Mouse (Mus musculus) MEL (cell line): ENCODE data around the gene Hspg2. TPM values are rescaled to one million over a fixed set of nuclear protein-coding genes. Genes with fewer than 3 reads are reported as not detected.

Source experiments
- DNase-seq: peaks from one replicate; pipeline ENCODE4 v3.0.0; 2011; ENCODE audit warnings: low read depth, low spot score
- H3K27ac ChIP-seq: 2 replicates; pipeline ENCODE4 v1.5.1; 2012; ENCODE audit warnings: low read depth, mild to moderate bottlenecking, control low read depth, low read length, moderate library complexity; ENCODE audit not compliant: control insufficient read depth
- H3K27me3 ChIP-seq, 2 experiments: fragments of 150-350 bp in 1 of 2; sonication (generic) in 1 of 2; 2 replicates each; pipeline ENCODE4 v1.6.1; 2012; ENCODE audit warnings: low read length in 2 of 2, mild to moderate bottlenecking in 2 of 2, improper control_type of control experiment in 1 of 2, moderate library complexity in 1 of 2; ENCODE audit not compliant: insufficient read depth in 2 of 2, control insufficient read depth in 1 of 2
- H3K36me3 ChIP-seq, 2 experiments: 2 replicates each; pipeline ENCODE4 v1.6.1; 2012 to 2014; ENCODE audit warnings: low read length in 2 of 2, improper control_type of control experiment in 1 of 2, inconsistent platforms in 1 of 2, mild to moderate bottlenecking in 1 of 2; ENCODE audit not compliant: insufficient read depth in 2 of 2, control insufficient read depth in 1 of 2
- H3K4me1 ChIP-seq, 2 experiments: fragments of 150-350 bp in 1 of 2; sonication (generic) in 1 of 2; 2 replicates each; pipeline ENCODE4 v1.6.1; 2012; ENCODE audit warnings: low read length in 2 of 2, improper control_type of control experiment in 1 of 2, mild to moderate bottlenecking in 1 of 2; ENCODE audit not compliant: insufficient read depth in 2 of 2, control insufficient read depth in 1 of 2
- H3K4me3 ChIP-seq, 2 experiments: fragments of 150-350 bp in 1 of 2; sonication (generic) in 1 of 2; 2 replicates each; pipeline ENCODE4 v1.5.1; 2012; ENCODE audit warnings: low read depth in 2 of 2, low read length in 2 of 2, mild to moderate bottlenecking in 2 of 2, moderate library complexity in 2 of 2, control low read depth in 1 of 2, improper control_type of control experiment in 1 of 2; ENCODE audit not compliant: control insufficient read depth in 1 of 2, insufficient read depth in 1 of 2
- H3K79me2 ChIP-seq: 2 replicates; pipeline ENCODE4 v1.6.1; 2012; ENCODE audit warnings: mild to moderate bottlenecking, low read length, moderate library complexity; ENCODE audit not compliant: control insufficient read depth, poor library complexity, insufficient read depth
- H3K9ac ChIP-seq: 2 replicates; pipeline ENCODE4 v1.6.1; 2012; ENCODE audit warnings: low read depth, mild to moderate bottlenecking, control low read depth, low read length, moderate library complexity; ENCODE audit not compliant: control insufficient read depth, poor library complexity, severe bottlenecking
- H3K9me3 ChIP-seq: fragments of 150-350 bp; sonication (generic); replicated peaks from 2 replicates; pipeline ENCODE4 v1.6.1; 2012; ENCODE audit warnings: mild to moderate bottlenecking, low read length, improper control_type of control experiment, moderate library complexity; ENCODE audit not compliant: insufficient read depth
- BHLHE40 ChIP-seq: IDR thresholded peaks from 2 replicates; pipeline ENCODE4 v1.6.1; 2012; ENCODE audit warnings: low read depth, mild to moderate bottlenecking, inconsistent platforms, low read length, improper control_type of control experiment, borderline replicate concordance
- CHD2 ChIP-seq: IDR thresholded peaks from 2 replicates; pipeline ENCODE4 v1.6.1; 2011; ENCODE audit warnings: low read length, improper control_type of control experiment
- E2F4 ChIP-seq: IDR thresholded peaks from 2 replicates; pipeline ENCODE4 v1.6.1; 2011; ENCODE audit warnings: low read depth, low read length, improper control_type of control experiment, borderline replicate concordance
- ELF1 ChIP-seq: IDR thresholded peaks from 2 replicates; pipeline ENCODE4 v1.6.1; 2014; ENCODE audit warnings: low read depth, mild to moderate bottlenecking, inconsistent platforms, low read length, improper control_type of control experiment, moderate library complexity
- GABPA ChIP-seq: IDR thresholded peaks from 2 replicates; pipeline ENCODE4 v1.6.1; 2012; ENCODE audit warnings: low read depth, mild to moderate bottlenecking, inconsistent platforms, low read length, improper control_type of control experiment, moderate library complexity
- GATA1 ChIP-seq: IDR thresholded peaks from 2 replicates; pipeline ENCODE4 v1.6.1; 2011; ENCODE audit warnings: low read depth, low read length, improper control_type of control experiment
- HCFC1 ChIP-seq: IDR thresholded peaks from 2 replicates; pipeline ENCODE4 v1.6.1; 2012; ENCODE audit warnings: low read depth, mild to moderate bottlenecking, inconsistent platforms, low read length, improper control_type of control experiment, moderate library complexity
- MEF2A ChIP-seq: IDR thresholded peaks from 2 replicates; pipeline ENCODE4 v1.6.1; 2014; ENCODE audit warnings: low read depth, mild to moderate bottlenecking, inconsistent platforms, low read length, improper control_type of control experiment; ENCODE audit not compliant: poor library complexity, insufficient replicate concordance, severe bottlenecking; ENCODE audit errors: extremely low read depth
- MXI1 ChIP-seq: IDR thresholded peaks from 2 replicates; pipeline ENCODE4 v1.6.1; 2011; ENCODE audit warnings: mild to moderate bottlenecking, low read depth, low read length, improper control_type of control experiment
- MYB ChIP-seq: IDR thresholded peaks from 2 replicates; pipeline ENCODE4 v1.6.1; 2011; ENCODE audit warnings: mild to moderate bottlenecking, low read depth, low read length, improper control_type of control experiment
- NELFE ChIP-seq: IDR thresholded peaks from 2 replicates; pipeline ENCODE4 v1.6.1; 2011; ENCODE audit warnings: low read depth, low read length, improper control_type of control experiment
- POLR2A ChIP-seq, 2 experiments: IDR thresholded peaks; 2 replicates each; pipeline ENCODE4 v1.6.1; 2011 to 2012; ENCODE audit warnings: low read length in 2 of 2, mild to moderate bottlenecking in 2 of 2, control low read depth in 1 of 2, improper control_type of control experiment in 1 of 2, low read depth in 1 of 2, moderate library complexity in 1 of 2; ENCODE audit not compliant: control insufficient read depth in 1 of 2, insufficient read depth in 1 of 2, poor library complexity in 1 of 2
- POLR2AphosphoS5 ChIP-seq: IDR thresholded peaks from 2 replicates; pipeline ENCODE4 v1.6.1; 2012; ENCODE audit warnings: low read depth, borderline replicate concordance, mild to moderate bottlenecking, inconsistent platforms, low read length, moderate library complexity, mixed read lengths
- RAD21 ChIP-seq: IDR thresholded peaks from 2 replicates; pipeline ENCODE4 v1.6.1; 2011; ENCODE audit warnings: mild to moderate bottlenecking, low read depth, low read length, improper control_type of control experiment
- RCOR1 ChIP-seq: IDR thresholded peaks from 2 replicates; pipeline ENCODE4 v1.6.1; 2012; ENCODE audit warnings: low read depth, mild to moderate bottlenecking, inconsistent platforms, low read length, improper control_type of control experiment
- SIN3A ChIP-seq: IDR thresholded peaks from 2 replicates; pipeline ENCODE4 v1.6.1; 2012; ENCODE audit warnings: low read length, improper control_type of control experiment, inconsistent platforms
- SMC3 ChIP-seq: IDR thresholded peaks from 2 replicates; pipeline ENCODE4 v1.6.1; 2011; ENCODE audit warnings: low read depth, low read length, improper control_type of control experiment
- TAL1 ChIP-seq: IDR thresholded peaks from 2 replicates; pipeline ENCODE4 v1.6.1; 2012; ENCODE audit warnings: mild to moderate bottlenecking, inconsistent platforms, low read length, moderate library complexity, mixed read lengths
- TCF12 ChIP-seq: IDR thresholded peaks from 2 replicates; pipeline ENCODE4 v1.6.1; 2014; ENCODE audit warnings: low read depth, mild to moderate bottlenecking, inconsistent platforms, low read length, improper control_type of control experiment, moderate library complexity
- USF1 ChIP-seq: IDR thresholded peaks from 2 replicates; pipeline ENCODE4 v1.6.1; 2014; ENCODE audit warnings: low read depth, mild to moderate bottlenecking, inconsistent platforms, low read length, improper control_type of control experiment, moderate library complexity
- ZMIZ1 ChIP-seq: IDR thresholded peaks from 2 replicates; pipeline ENCODE4 v1.6.1; 2012; ENCODE audit warnings: low read depth, mild to moderate bottlenecking, inconsistent platforms, low read length, improper control_type of control experiment, moderate library complexity
- polyA plus RNA-seq, 2 experiments: library from polyadenylated mRNA; stranded (reverse) in 1 of 2; unstranded in 1 of 2; fragments of >175 nt in 1 of 2; fragments of >200 nt in 1 of 2; gene quantifications; 2 replicates each; pipeline versions ENCODE4 v1.2.1 to v1.2.4; 2012; ENCODE audit warnings: low replicate concordance in 2 of 2, low read depth in 1 of 2; ENCODE audit not compliant: insufficient read length in 2 of 2, insufficient read depth in 1 of 2, missing spikeins in 1 of 2
- total RNA-seq: library from RNA; depleted of rRNA; stranded (reverse); fragments of 300-350 nt; gene quantifications from 2 replicates; pipeline ENCODE4 v1.2.3, GENCODE M21; 2012

Hspg2 gene
- total and polyA plus RNA-seq, 3 experiments, result 0.04 TPM; not detected in 1

DNA sequence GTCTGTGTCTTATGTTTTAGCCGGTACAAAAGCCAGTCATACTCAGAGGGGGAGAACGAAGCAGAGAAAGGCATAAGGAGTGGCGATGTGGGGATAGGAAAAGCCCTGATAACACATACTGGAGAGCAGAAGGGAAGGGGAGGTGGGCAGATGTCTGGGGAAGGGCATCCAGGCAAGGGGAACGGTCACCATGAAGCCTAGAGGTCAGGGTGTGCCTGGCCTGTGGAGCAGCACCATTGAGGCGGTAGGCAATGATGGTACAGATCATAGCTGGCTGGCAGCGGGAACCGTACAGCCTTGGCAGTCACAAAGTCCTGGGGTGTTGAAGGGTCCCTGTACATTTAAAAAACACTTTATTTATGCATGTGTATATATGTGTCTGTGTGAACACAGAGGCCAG, 6.1 kb downstream of the Hspg2 start:
- no peaks in the 10 kb centered on the region for H3K27me3 ChIP-seq
- H3K9ac ChIP-seq, result no peak overlapping the region
- no peaks in the 10 kb centered on the region for H3K79me2 ChIP-seq
- H3K36me3 ChIP-seq, result no peaks in the 10 kb centered on the region
- no peak for DNase-seq
- no peaks in the 10 kb centered on the region for H3K4me1 ChIP-seq
- H3K27ac ChIP-seq, result no peak overlapping the region
- H3K9me3 ChIP-seq, result no peaks in the 10 kb centered on the region
- TF ChIP-seq MXI1 (no peak), TCF12 (no peak), NELFE (no peak), POLR2AphosphoS5 (no peak), TAL1 (no peak), RCOR1 (no peak)
- H3K4me3 ChIP-seq, result no peak overlapping the region

DNA sequence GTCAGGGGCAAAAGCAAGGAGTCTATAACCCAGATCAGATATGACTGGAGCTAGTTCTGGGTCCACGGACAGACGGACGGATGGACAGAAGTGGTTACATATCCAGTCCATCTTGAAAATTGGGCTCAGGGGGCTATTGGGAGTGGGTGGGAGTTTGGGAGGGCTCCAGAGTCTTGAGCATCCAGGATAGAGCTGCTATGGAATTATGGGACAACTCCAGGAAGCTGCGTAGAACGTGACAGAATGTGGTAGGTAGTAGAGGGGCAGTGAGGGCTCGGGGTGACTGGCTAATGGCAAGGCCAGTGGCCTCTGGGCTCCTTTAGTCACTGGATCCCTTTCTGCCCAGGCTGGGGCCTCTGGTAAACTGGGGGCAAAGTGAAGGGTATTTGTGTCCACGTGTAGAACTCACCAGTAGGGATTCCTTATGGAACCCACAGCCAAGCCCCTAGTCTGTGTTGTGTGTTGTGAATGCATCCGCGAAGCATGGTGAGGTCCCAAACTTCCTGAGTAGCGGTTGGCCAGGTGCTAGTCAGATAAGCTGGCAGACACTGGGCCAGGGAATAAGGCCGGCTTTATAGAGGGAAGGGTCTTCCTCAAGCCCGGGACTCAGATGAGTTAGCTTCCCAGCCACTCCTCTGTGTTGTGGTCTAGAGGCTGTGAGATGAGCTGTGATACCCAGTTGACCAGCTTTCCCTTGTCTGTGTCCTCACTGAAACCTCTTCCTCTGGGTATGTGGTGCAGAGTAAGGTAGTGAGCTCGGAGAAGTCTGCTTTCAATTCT, 6.9 kb downstream of the Hspg2 start:
- Histone ChIP-seq H3K4me1 (no peaks in the 10 kb centered on the region), H3K27me3 (no peaks in the 10 kb centered on the region), H3K4me3 (no peak overlapping the region), H3K79me2 (no peaks in the 10 kb centered on the region), H3K36me3 (no peaks in the 10 kb centered on the region), H3K9me3 (no peaks in the 10 kb centered on the region), H3K9ac (no peak overlapping the region), H3K27ac (no peak overlapping the region)
- TF ChIP-seq TCF12 (no peak), GABPA (no peak), TAL1 (no peak), USF1 (no peak), MXI1 (no peak), POLR2A (IDR thresholded peaks at IDR 0.05; ENCODE audit: control insufficient read depth in 1 of 2, insufficient read depth in 1 of 2, low read depth in 1 of 2, low read length in 2 of 2, poor library complexity in 1 of 2) (no peak), BHLHE40 (no peak), HCFC1 (no peak), ZMIZ1 (no peak), NELFE (no peak), GATA1 (no peak), SIN3A (no peak), ELF1 (no peak), SMC3 (no peak), MYB (no peak), RAD21 (no peak), CHD2 (no peak), MEF2A (no peak), POLR2AphosphoS5 (no peak), E2F4 (no peak)
- DNase-seq, result no peak
